Mouse (Mus musculus) heart, adult 2 months (tissue): ENCODE results near the gene Cox7a2. TPM values are rescaled to one million over a fixed set of nuclear protein-coding genes. Genes with fewer than 3 reads are reported as not detected.

Experiments
- DNase-seq, 2 experiments: peaks; one replicate each; pipeline ENCODE4 v3.0.0; 2021
- H3K27ac ChIP-seq: fragments of 200-600 bp; 2 replicates; pipeline ENCODE4 v1.8.1; 2022
- H3K27me3 ChIP-seq: fragments of 200-500 bp; 2 replicates; pipeline ENCODE4 v1.6.1; 2012; ENCODE audit warnings: mild to moderate bottlenecking, low read length, inconsistent platforms, mixed read lengths; ENCODE audit not compliant: control insufficient read depth, insufficient read depth
- H3K36me3 ChIP-seq: fragments of 200-500 bp; 2 replicates; pipeline ENCODE4 v1.6.1; 2012; ENCODE audit warnings: low read length, inconsistent platforms; ENCODE audit not compliant: control insufficient read depth, insufficient read depth
- H3K4me1 ChIP-seq: fragments of 200-500 bp; 2 replicates; pipeline ENCODE4 v1.6.1; 2011; ENCODE audit warnings: low read length; ENCODE audit not compliant: control insufficient read depth, insufficient read depth
- H3K4me3 ChIP-seq: fragments of 200-600 bp; 2 replicates; pipeline ENCODE4 v1.8.1; 2022
- H3K79me2 ChIP-seq: fragments of 200-500 bp; replicated peaks from 2 replicates; pipeline ENCODE4 v1.6.1; 2012; ENCODE audit warnings: mild to moderate bottlenecking, inconsistent platforms, low read length, moderate library complexity, mixed read lengths; ENCODE audit not compliant: control insufficient read depth, insufficient read depth
- H3K9ac ChIP-seq: fragments of 200-500 bp; 2 replicates; pipeline ENCODE4 v1.6.1; 2012; ENCODE audit warnings: low read depth, mild to moderate bottlenecking, control low read depth, inconsistent platforms, low read length, mixed read lengths
- CTCF ChIP-seq: fragments of 200-600 bp; IDR thresholded peaks from 2 replicates; pipeline ENCODE4 v1.8.1; 2022; ENCODE audit warnings: antibody characterized with exemption, mild to moderate bottlenecking, moderate library complexity
- EP300 ChIP-seq: fragments of 200-500 bp; IDR thresholded peaks from 2 replicates; pipeline ENCODE4 v1.6.1; 2011; ENCODE audit warnings: low read depth, low read length, control low read depth; ENCODE audit not compliant: insufficient read depth
- POLR2A ChIP-seq: fragments of 200-500 bp; IDR thresholded peaks from 2 replicates; pipeline ENCODE4 v1.6.1; 2011; ENCODE audit warnings: mild to moderate bottlenecking, low read depth, low read length, control low read depth; ENCODE audit not compliant: insufficient read depth
- WGBS: fragments of 180-500 bp; shearing (Covaris S2); methylation state at CpG from one replicate; pipeline ENCODE4 v1.1.7; 2018; 5-methylcytosine and 5-hydroxymethylcytosine counted together
- intact Hi-C: fragments of 180-260 bp; cut with DNase I; formaldehyde crosslinking; loops from one replicate; pipeline ENCODE4 v1.15.1; 2025
- polyA plus RNA-seq: library from polyadenylated mRNA; depleted of rRNA; stranded (reverse); fragments of >200 nt; gene quantifications from 2 replicates; pipeline ENCODE4 v1.2.3, GENCODE M21; 2012
- total RNA-seq, 2 experiments: library from RNA; stranded (reverse); gene quantifications; 2 replicates each; pipeline ENCODE4 v1.2.3; 2021

The Cox7a2 gene
- total and polyA plus RNA-seq, 3 experiments = 582 to 1,089 (median 911) TPM

- no peak for DNase-seq
- WGBS = 75% methylated on average over 3 of the region's 3 CpGs
Observed at GRCm38 (mm10) chr9:79784439-79784838, 24.8 kb upstream of the Cox7a2 start.

DNA sequence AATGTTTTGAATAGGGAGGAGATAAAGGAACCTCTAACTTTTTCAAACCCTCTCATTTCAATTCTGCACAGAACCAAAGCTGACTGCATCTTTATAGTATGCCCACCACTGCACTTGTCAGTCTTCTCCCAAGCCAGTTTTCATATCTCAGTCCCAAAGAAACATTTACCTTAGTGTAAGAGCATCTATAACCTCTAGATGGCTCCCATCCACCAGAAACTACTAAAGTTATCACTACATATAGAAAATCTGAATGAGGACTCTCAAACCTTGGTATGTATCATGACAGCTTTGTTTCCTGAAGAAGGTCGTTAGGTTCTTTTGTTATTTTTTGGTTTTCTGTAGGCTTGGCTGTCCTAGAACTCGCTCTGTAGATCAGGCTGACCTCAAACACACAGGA, 19.7 kb upstream of the Cox7a2 start:
- TF ChIP-seq CTCF = peak; percentile 61
- no peak for TF ChIP-seq POLR2A
- Histone ChIP-seq H3K27ac (no peak overlapping the region), H3K27me3 (no peaks in the 10 kb centered on the region), H3K79me2 (peaks cover 2% of the 10 kb centered on the region), H3K9ac (no peak overlapping the region), H3K4me1 (peaks cover 3% of the 10 kb centered on the region), H3K4me3 (no peak overlapping the region), H3K36me3 (no peaks in the 10 kb centered on the region)
- WGBS = 60% methylated on average over 2 of the region's 2 CpGs
- DNase-seq = no peak
- intact Hi-C loops = no loop called here

More at GRCm38 (mm10) chr9:79784439-79784838, 24.8 kb upstream of the Cox7a2 start:
- no peak overlapping the region for H3K4me3 ChIP-seq
- H3K79me2 ChIP-seq = peaks cover 2% of the 10 kb centered on the region
- no peak overlapping the region for H3K27ac ChIP-seq
- H3K4me1 ChIP-seq = peaks cover 5% of the 10 kb centered on the region
- TF ChIP-seq POLR2A (no peak), EP300 (no peak), CTCF (no peak)
- H3K36me3 ChIP-seq = no peaks in the 10 kb centered on the region; the same call in 1 of the 2 replicates
- intact Hi-C loops = no loop called here
- no peak overlapping the region for H3K9ac ChIP-seq
- H3K27me3 ChIP-seq = no peaks in the 10 kb centered on the region

DNA sequence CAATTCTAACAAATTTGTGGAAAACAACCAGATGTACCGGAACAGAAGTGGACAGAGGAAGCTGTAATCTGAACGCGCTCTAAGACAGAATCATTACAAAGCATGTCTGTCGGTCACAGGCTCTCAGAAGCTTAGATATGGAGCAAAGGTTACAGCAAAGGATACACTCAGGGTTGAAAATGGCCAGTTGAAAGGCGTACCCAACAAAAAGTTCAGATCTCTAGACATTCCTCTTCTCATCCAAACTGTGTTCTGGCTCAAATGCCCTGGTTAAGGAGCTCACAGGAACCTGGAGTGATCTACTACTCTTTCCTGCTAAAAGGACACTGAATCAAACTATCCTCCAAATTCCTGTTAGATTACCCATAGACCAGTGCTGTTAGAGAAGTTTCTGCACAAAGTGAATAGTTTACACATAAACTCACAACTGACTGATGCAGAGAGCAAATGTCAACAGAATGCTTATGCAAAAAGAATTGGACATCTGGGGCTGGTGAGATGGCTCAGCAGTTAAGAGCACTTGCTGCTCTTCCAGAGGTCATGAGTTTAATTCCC, 7.4 kb upstream of the Cox7a2 start:
- no peak overlapping the region for H3K4me3 ChIP-seq
- 70% methylated on average over 5 of the region's 5 CpGs for WGBS
- no peaks in the 10 kb centered on the region for H3K4me1 ChIP-seq
- intact Hi-C loops = no loop called here
- no peak overlapping the region for H3K9ac ChIP-seq
- TF ChIP-seq EP300 (no peak), CTCF (no peak), POLR2A (no peak)
- no peaks in the 10 kb centered on the region for H3K79me2 ChIP-seq
- no peak overlapping the region for H3K27ac ChIP-seq
- DNase-seq = no peak
- H3K27me3 ChIP-seq = no peaks in the 10 kb centered on the region
- no peaks in the 10 kb centered on the region for H3K36me3 ChIP-seq

- WGBS = 86% methylated on average over 4 of the region's 4 CpGs
- Histone ChIP-seq H3K9ac (no peak overlapping the region), H3K79me2 (no peaks in the 10 kb centered on the region), H3K27me3 (no peaks in the 10 kb centered on the region), H3K36me3 (no peaks in the 10 kb centered on the region), H3K4me1 (no peaks in the 10 kb centered on the region), H3K27ac (no peak overlapping the region), H3K4me3 (no peak overlapping the region)
- no peak for TF ChIP-seq CTCF
- no peak for TF ChIP-seq POLR2A
- TF ChIP-seq EP300 = no peak
- intact Hi-C loops = no loop called here
- DNase-seq = no peak
Observed at GRCm38 (mm10) chr9:79765329-79765728, 5.7 kb upstream of the Cox7a2 start.

DNA sequence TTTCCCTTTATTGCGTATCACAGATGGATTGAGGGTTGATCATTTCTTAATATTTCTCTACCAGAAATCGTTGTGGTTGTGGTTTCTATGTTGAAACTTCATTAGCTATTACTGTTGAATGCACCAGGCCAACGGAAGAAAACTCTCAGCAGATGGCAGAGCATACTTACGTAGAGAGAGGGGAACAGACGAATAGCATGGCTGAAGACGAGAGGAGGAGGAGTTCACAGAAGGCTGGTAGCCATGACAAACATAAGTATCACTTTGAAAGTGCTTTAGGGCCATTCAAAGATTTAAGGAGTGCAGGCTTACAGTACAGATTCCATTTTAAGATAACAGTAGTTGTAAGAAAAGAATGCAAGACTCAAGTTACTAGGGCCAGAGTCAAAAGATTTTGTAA, 2.8 kb upstream of the Cox7a2 start:
- Histone ChIP-seq H3K4me3 (no peak overlapping the region), H3K27me3 (no peaks in the 10 kb centered on the region), H3K79me2 (peaks cover 3% of the 10 kb centered on the region), H3K36me3 (peaks cover 9% of the 10 kb centered on the region), H3K9ac (no peak overlapping the region), H3K27ac (no peak overlapping the region), H3K4me1 (peaks cover 4% of the 10 kb centered on the region)
- DNase-seq = no peak
- 78% methylated on average over 6 of the region's 6 CpGs for WGBS
- intact Hi-C loops = no loop called here
- TF ChIP-seq CTCF = no peak
- no peak for TF ChIP-seq EP300
- TF ChIP-seq POLR2A = no peak

- 3% methylated on average over 14 of the region's 14 CpGs for WGBS
- Histone ChIP-seq H3K36me3 (peaks cover 17% of the 10 kb centered on the region), H3K4me3 (peak overlapping the region; percentile 87), H3K27me3 (no peaks in the 10 kb centered on the region), H3K9ac (peak overlapping the region; percentile 76), H3K4me1 (peaks cover 4% of the 10 kb centered on the region), H3K27ac (peak overlapping the region; percentile 94), H3K79me2 (peaks cover 3% of the 10 kb centered on the region)
- no peak for DNase-seq
- no peak for TF ChIP-seq POLR2A
- TF ChIP-seq CTCF = no peak
- TF ChIP-seq EP300 = no peak
- intact Hi-C loops = no loop called here
Observed at GRCm38 (mm10) chr9:79760076-79760475, 398 bp upstream of the Cox7a2 start.
